Mouse (Mus musculus) kidney, adult 2 months (tissue): ENCODE results near the gene Elk4. TPM values are rescaled to one million over a fixed set of nuclear protein-coding genes. Genes with fewer than 3 reads are reported as not detected.
A peak's percentile ranks its signal among the peaks of the same experiment; 100 is the strongest.

Experiments
- DNase-seq: peaks from one replicate; pipeline ENCODE4 v3.0.0; 2021
- H3K27ac ChIP-seq: fragments of 200-500 bp; 2 replicates; pipeline ENCODE4 v1.5.1; 2012; ENCODE audit warnings: low read depth, low read length, control low read depth, inconsistent platforms; ENCODE audit not compliant: insufficient read depth
- H3K27me3 ChIP-seq: fragments of 200-500 bp; replicated peaks from 2 replicates; pipeline ENCODE4 v1.6.1; 2012; ENCODE audit warnings: mild to moderate bottlenecking, moderate library complexity, low read length, inconsistent platforms; ENCODE audit not compliant: control insufficient read depth, insufficient read depth
- H3K36me3 ChIP-seq: fragments of 200-500 bp; 2 replicates; pipeline ENCODE4 v1.6.1; 2012; ENCODE audit warnings: mild to moderate bottlenecking, moderate library complexity, low read length, inconsistent platforms; ENCODE audit not compliant: control insufficient read depth, insufficient read depth
- H3K4me1 ChIP-seq: fragments of 200-500 bp; 2 replicates; pipeline ENCODE4 v1.6.1; 2011; ENCODE audit warnings: low read length; ENCODE audit not compliant: control insufficient read depth, insufficient read depth
- H3K4me3 ChIP-seq: fragments of 200-500 bp; 2 replicates; pipeline ENCODE4 v1.5.1; 2011; ENCODE audit warnings: mild to moderate bottlenecking, low read depth, low read length, control low read depth; ENCODE audit not compliant: insufficient read depth
- CTCF ChIP-seq: fragments of 200-500 bp; conservative IDR thresholded peaks from 2 replicates; pipeline ENCODE4 v1.5.1; 2011; ENCODE audit warnings: low read depth, mild to moderate bottlenecking, control low read depth, low read length, moderate library complexity, mixed read lengths; ENCODE audit not compliant: insufficient read depth, insufficient read length
- POLR2A ChIP-seq: fragments of 200-500 bp; IDR thresholded peaks from one replicate; pipeline ENCODE4 v1.6.1; 2011; ENCODE audit warnings: low read depth, low read length, control low read depth
- WGBS: fragments of 180-500 bp; shearing (Covaris S2); methylation state at CpG from one replicate; pipeline ENCODE4 v1.1.7; 2018; 5-methylcytosine and 5-hydroxymethylcytosine counted together
- polyA plus RNA-seq: library from polyadenylated mRNA; depleted of rRNA; stranded (reverse); fragments of >200 nt; gene quantifications from 2 replicates; pipeline ENCODE4 v1.2.3, GENCODE M21; 2012

The Elk4 gene
- polyA plus RNA-seq, 1 experiment, result 27.8 TPM

GRCm38 (mm10) chr1:131967336-131967735 is 40.1 kb upstream of the Elk4 start:
- no peak for TF ChIP-seq POLR2A
- no peak for TF ChIP-seq CTCF
- H3K4me1 ChIP-seq, result peaks cover 64% of the 10 kb centered on the region
- peak; percentile 76 for DNase-seq
- peak overlapping the region; percentile 75 for H3K27ac ChIP-seq
- no peak overlapping the region for H3K4me3 ChIP-seq
- WGBS, result 27% methylated on average over 7 of the region's 7 CpGs
- no peaks in the 10 kb centered on the region for H3K27me3 ChIP-seq
- H3K36me3 ChIP-seq, result no peaks in the 10 kb centered on the region

- no peak for DNase-seq
- no peak for TF ChIP-seq POLR2A
- TF ChIP-seq CTCF, result no peak
- Histone ChIP-seq H3K27ac (peak overlapping the region; percentile 75), H3K4me1 (peaks cover 75% of the 10 kb centered on the region), H3K36me3 (no peaks in the 10 kb centered on the region), H3K4me3 (no peak overlapping the region), H3K27me3 (no peaks in the 10 kb centered on the region)
- 29% methylated on average over 3 of the region's 3 CpGs for WGBS
These were observed 38.9 kb upstream of the Elk4 start for GRCm38 (mm10) chr1:131968556-131968955.

- peak overlapping the region; percentile 75 for H3K27ac ChIP-seq
These were observed 38.4 kb upstream of the Elk4 start for GRCm38 (mm10) chr1:131968983-131969382.

GRCm38 (mm10) chr1:131969825-131970224 is 37.6 kb upstream of the Elk4 start:
- H3K27ac ChIP-seq, result peak overlapping the region; percentile 86
- H3K36me3 ChIP-seq, result no peaks in the 10 kb centered on the region
- DNase-seq, result peak; percentile 62
- H3K27me3 ChIP-seq, result no peaks in the 10 kb centered on the region
- 48% methylated on average over 4 of the region's 4 CpGs for WGBS
- H3K4me1 ChIP-seq, result peaks cover 67% of the 10 kb centered on the region
- H3K4me3 ChIP-seq, result no peak overlapping the region
- no peak for TF ChIP-seq POLR2A
- TF ChIP-seq CTCF, result no peak

More at GRCm38 (mm10) chr1:131968983-131969382, 38.4 kb upstream of the Elk4 start:
- Histone ChIP-seq H3K4me3 (no peak overlapping the region), H3K4me1 (peaks cover 74% of the 10 kb centered on the region), H3K36me3 (no peaks in the 10 kb centered on the region), H3K27me3 (no peaks in the 10 kb centered on the region)
- WGBS, result 30% methylated on average over 6 of the region's 6 CpGs
- TF ChIP-seq POLR2A (no peak), CTCF (no peak)
- DNase-seq, result peak; percentile 96

GRCm38 (mm10) chr1:131970322-131970660 is 37.1 kb upstream of the Elk4 start:
- no peak for TF ChIP-seq POLR2A
- TF ChIP-seq CTCF, result no peak
- H3K36me3 ChIP-seq, result no peaks in the 10 kb centered on the region
- no peak overlapping the region for H3K4me3 ChIP-seq
- WGBS, result 32% methylated on average over 5 of the region's 5 CpGs
- peak; percentile 71 for DNase-seq
- no peaks in the 10 kb centered on the region for H3K27me3 ChIP-seq
- peak overlapping the region; percentile 86 for H3K27ac ChIP-seq
- H3K4me1 ChIP-seq, result peaks cover 65% of the 10 kb centered on the region

- H3K27me3 ChIP-seq, result no peaks in the 10 kb centered on the region
- H3K27ac ChIP-seq, result peak overlapping the region; percentile 86
- TF ChIP-seq POLR2A (no peak), CTCF (no peak)
- H3K36me3 ChIP-seq, result no peaks in the 10 kb centered on the region
- H3K4me1 ChIP-seq, result peaks cover 65% of the 10 kb centered on the region
- 33% methylated on average over 16 of the region's 16 CpGs for WGBS
- H3K4me3 ChIP-seq, result peak overlapping the region; percentile 10; the same call in 1 of the 2 replicates
- no peak for DNase-seq
These were observed 36.5 kb upstream of the Elk4 start for GRCm38 (mm10) chr1:131970661-131971520.

- H3K4me1 ChIP-seq, result peaks cover 62% of the 10 kb centered on the region
- TF ChIP-seq POLR2A, result no peak
- no peak for TF ChIP-seq CTCF
- DNase-seq, result no peak
- H3K36me3 ChIP-seq, result no peaks in the 10 kb centered on the region
- H3K27me3 ChIP-seq, result no peaks in the 10 kb centered on the region
- 51% methylated on average over 15 of the region's 15 CpGs for WGBS
- H3K4me3 ChIP-seq, result no peak overlapping the region
- H3K27ac ChIP-seq, result peak overlapping the region; percentile 47
These were observed 35.5 kb upstream of the Elk4 start for GRCm38 (mm10) chr1:131971771-131972497.
